Mouse (Mus musculus): Measurements from ENCODE around the gene Mpg.

DNA sequence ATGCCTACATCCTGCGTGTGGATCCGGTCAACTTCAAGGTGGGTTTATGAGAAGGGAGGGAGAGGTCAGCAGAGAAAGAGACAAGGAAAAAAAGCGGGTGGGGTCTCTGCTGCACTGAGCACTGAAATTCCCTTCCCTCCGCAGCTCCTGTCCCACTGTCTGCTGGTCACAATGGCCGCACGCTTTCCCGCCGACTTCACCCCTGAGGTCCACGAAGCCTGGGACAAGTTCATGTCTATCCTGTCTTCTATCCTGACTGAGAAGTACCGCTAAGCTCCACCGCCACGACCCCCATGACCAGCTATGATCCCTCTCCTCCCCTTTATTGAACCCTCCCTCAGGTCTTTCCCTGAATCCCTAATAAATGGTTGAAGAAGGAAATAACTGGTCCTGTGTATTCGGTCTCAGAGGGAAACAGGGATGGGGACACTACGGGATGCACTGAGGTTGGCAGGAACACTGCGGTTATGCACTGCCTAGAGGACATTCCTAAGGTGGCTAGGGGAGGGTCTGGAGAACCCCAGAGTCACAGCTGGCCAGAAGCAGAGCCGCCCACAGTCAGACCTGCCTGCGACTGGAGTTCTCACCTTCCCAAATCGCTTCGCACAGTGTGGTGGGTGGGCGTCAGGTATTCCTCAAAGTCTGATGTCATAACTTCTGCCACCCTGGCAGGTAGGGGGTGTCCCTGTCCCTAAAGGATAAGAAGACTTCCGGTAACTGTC is 51.6 kb downstream of the Mpg start:
- TF ChIP-seq POLR2A (IDR thresholded peaks at IDR 0.05; ENCODE audit: low read depth, low read length) (no peak), CTCF (IDR thresholded peaks at IDR 0.05; ENCODE audit: extremely low read depth, insufficient read length, insufficient replicate concordance, low read depth, low read length) (no peak)
